Mouse (Mus musculus) cortical plate, adult 2 months (tissue): ENCODE measurements around the gene Crim1.

ENCODE experiments used
- CTCF ChIP-seq: fragments of 200-500 bp; IDR thresholded peaks from 2 replicates; pipeline ENCODE4 v1.5.1; 2011; ENCODE audit warnings: mild to moderate bottlenecking, control low read depth, low read length; ENCODE audit not compliant: insufficient read depth; ENCODE audit errors: extremely low read depth
- POLR2A ChIP-seq: fragments of 200-500 bp; IDR thresholded peaks from 2 replicates; pipeline ENCODE4 v1.6.1; 2011; ENCODE audit warnings: mild to moderate bottlenecking, low read length, control low read depth; ENCODE audit not compliant: insufficient read depth; ENCODE audit errors: extremely low read depth

GRCm38 (mm10) chr17:78408386-78408785 lies 208.3 kb downstream of the Crim1 start:
- TF ChIP-seq POLR2A (no peak), CTCF (no peak)
